Mouse (Mus musculus): ENCODE measurements at regions not wholly inside any gene's neighbourhood (a gene's known extent, or its start where the extent isn't known, plus 50 kb on each side); places are given as distances from the start of the nearest gene placed in this dataset.
"Not testable (repeated sequence)": the region's sequence is repeated elsewhere in the genome, so short reads cannot be mapped to it uniquely, and the experiment has no call there.

GRCm38 (mm10) chr3:6118721-6119120 is 368.1 kb downstream of the Gm8797 start:
- in situ Hi-C loops (cut with MboI, MseI), result no loop called here

GRCm38 (mm10) chr3:6135754-6136153 is 385.1 kb downstream of the Gm8797 start:
- in situ Hi-C loops (cut with MboI, MseI), result not testable (repeated sequence)

GRCm38 (mm10) chr3:6137374-6137773 is 386.8 kb downstream of the Gm8797 start:
- in situ Hi-C loops (cut with MboI, MseI), result no loop called here

GRCm38 (mm10) chr3:6173775-6174174 is 423.2 kb downstream of the Gm8797 start:
- in situ Hi-C loops (cut with MboI, MseI), result no loop called here

GRCm38 (mm10) chr3:6182533-6182932 is 431.9 kb downstream of the Gm8797 start:
- in situ Hi-C loops (cut with MboI, MseI), result no loop called here

GRCm38 (mm10) chr3:6183400-6183799 is 432.8 kb downstream of the Gm8797 start:
- in situ Hi-C loops (cut with MboI, MseI), result no loop called here

GRCm38 (mm10) chr3:6204656-6205055 is 415.6 kb downstream of the 1700008P02Rik start:
- in situ Hi-C loops (cut with MboI, MseI), result loop anchor here (10.0 kb wide), 1 partner anchor 840 kb away; no protein-coding TSS in a partner anchor

- in situ Hi-C loops (cut with MboI, MseI), result no loop called here
Measured at GRCm38 (mm10) chr3:6228685-6229084, 391.6 kb downstream of the 1700008P02Rik start.
